Mouse (Mus musculus) lung, adult 2 months (tissue): ENCODE data around the gene Dctn5. TPM values are rescaled to one million over a fixed set of nuclear protein-coding genes. Genes with fewer than 3 reads are reported as not detected.
A peak's percentile ranks its signal among the peaks of the same experiment; 100 is the strongest.

ENCODE experiments used
- DNase-seq: peaks from one replicate; pipeline ENCODE4 v3.0.0; 2022
- H3K4me1 ChIP-seq: fragments of 200-500 bp; 2 replicates; pipeline ENCODE4 v1.6.1; 2011; ENCODE audit warnings: low read length; ENCODE audit not compliant: control insufficient read depth, insufficient read depth
- H3K4me3 ChIP-seq: fragments of 200-500 bp; replicated peaks from 2 replicates; pipeline ENCODE3; 2011; ENCODE audit warnings: low read depth, mild to moderate bottlenecking, control low read depth, low read length; ENCODE audit errors: extremely low read depth
- CTCF ChIP-seq: fragments of 200-500 bp; IDR thresholded peaks from 2 replicates; pipeline ENCODE4 v1.5.1; 2011; ENCODE audit warnings: mild to moderate bottlenecking, low read length, control low read depth; ENCODE audit not compliant: insufficient read depth
- POLR2A ChIP-seq: fragments of 200-500 bp; IDR thresholded peaks from 2 replicates; pipeline ENCODE4 v1.6.1; 2011; ENCODE audit warnings: low read depth, mild to moderate bottlenecking, control low read depth, low read length, borderline replicate concordance; ENCODE audit errors: extremely low read depth
- WGBS: fragments of 180-500 bp; shearing (Covaris S2); methylation state at CpG from one replicate; pipeline ENCODE4 v1.1.7; 2018; 5-methylcytosine and 5-hydroxymethylcytosine counted together
- polyA plus RNA-seq: library from polyadenylated mRNA; depleted of rRNA; stranded (reverse); fragments of >200 nt; gene quantifications from 2 replicates; pipeline ENCODE4 v1.2.3, GENCODE M21; 2012

The Dctn5 gene
- polyA plus RNA-seq, 1 experiment, result 59.1 TPM

DNA sequence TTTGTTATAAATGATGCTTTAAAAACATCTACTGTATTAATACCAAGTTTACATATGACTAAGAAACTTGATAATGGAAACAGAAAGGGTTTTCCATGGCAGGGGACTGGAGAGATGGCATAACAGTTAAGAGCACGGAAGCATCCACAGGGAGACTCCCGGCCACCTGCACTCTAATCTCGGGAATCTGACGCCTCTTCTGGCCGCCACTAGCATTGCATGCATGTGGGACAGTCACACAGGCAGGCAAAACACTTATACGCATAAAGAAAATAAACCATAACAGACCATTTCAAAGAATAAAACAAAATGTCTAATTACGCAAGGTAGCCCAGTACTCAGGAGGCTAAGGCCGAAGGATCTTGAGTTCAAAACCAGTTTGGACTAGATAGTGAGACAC, 7.2 kb upstream of the Dctn5 start:
- H3K4me3 ChIP-seq, result no peak overlapping the region
- TF ChIP-seq CTCF (no peak), POLR2A (no peak)
- DNase-seq, result no peak
- 75% methylated on average over 8 of the region's 8 CpGs for WGBS
- no peaks in the 10 kb centered on the region for H3K4me1 ChIP-seq

DNA sequence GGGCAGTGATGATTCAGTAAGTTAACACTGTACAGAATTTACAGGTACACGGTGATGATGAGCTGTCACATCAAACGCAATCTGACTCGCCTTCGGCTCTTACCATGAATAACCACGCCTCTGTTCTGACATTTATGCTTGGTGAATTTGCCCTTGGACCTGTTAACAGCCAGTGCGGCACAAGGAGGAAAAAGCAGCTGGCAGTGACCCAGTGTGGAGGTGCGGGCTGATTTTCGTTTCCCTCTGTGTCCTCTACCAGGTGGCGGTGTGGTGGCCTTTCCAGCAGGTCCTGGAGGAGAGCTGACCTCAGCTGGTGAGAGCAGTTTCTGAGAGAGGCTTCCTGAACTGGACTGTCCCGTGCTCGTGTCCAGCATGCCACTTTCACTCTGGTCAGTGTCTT, 5.9 kb upstream of the Dctn5 start:
- no peak for TF ChIP-seq CTCF
- TF ChIP-seq POLR2A, result no peak
- 94% methylated on average over 11 of the region's 11 CpGs for WGBS
- DNase-seq, result no peak
- no peak overlapping the region for H3K4me3 ChIP-seq
- no peaks in the 10 kb centered on the region for H3K4me1 ChIP-seq

DNA sequence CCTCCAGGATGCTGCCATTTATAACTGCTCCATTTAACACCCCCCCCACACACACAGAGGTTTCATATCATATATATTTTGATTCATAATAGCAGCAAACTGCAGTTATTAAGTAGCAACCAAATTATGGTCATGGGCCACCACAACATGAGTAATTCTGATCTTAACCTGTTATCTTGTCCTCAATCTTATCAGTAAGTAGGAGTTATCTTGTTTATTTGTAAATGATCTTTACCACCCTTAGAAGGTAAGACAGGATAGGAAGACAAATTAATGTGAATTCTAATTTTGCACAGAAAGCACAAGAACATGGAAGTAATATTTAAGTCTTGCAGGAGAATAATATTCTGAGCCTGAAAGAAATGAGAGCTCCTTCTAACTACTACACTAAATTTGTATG, 1.0 kb upstream of the Dctn5 start:
- DNase-seq, result no peak
- Histone ChIP-seq H3K4me1 (no peaks in the 10 kb centered on the region; the same call in 1 of the 2 replicates), H3K4me3 (no peak overlapping the region)
- TF ChIP-seq CTCF (no peak), POLR2A (no peak)

DNA sequence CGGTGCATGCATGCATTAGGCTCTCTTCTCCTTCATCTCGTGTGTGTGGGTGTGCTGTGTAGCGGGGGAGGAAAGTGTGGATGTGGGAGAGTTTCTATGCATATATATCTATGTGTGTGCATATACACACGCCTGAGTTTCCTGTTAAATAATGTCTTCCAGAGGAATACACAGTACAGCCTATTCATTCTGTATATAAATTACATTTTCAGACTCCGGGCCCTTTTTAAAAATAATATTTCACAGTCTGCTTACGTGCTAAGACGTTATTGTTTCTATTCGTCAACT, 441 bp downstream of the Dctn5 start:
- H3K4me3 ChIP-seq, result peak overlapping the region; percentile 68
- no peak for TF ChIP-seq CTCF
- no peak for TF ChIP-seq POLR2A
- no peak for DNase-seq
- H3K4me1 ChIP-seq, result no peaks in the 10 kb centered on the region; the same call in 1 of the 2 replicates
- 13% methylated on average over 8 of the region's 8 CpGs for WGBS

DNA sequence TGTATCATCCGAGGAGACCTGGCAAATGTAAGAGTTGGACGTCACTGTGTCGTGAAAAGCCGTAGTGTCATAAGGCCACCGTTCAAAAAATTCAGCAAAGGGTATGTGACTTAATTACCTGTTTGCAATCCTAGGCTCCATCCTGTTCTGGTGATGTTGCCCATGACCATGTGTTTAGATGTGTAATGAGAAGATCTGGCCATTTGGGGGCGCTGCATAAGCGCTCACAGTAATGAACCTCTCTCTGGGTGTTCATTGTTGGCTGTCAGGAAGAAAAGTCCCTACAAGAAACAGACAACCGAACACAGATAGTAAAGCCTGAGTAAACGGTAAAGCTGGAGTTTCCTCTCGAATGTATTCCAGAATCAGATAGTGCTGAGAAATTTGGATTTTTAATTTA, 2.2 kb downstream of the Dctn5 start:
- Histone ChIP-seq H3K4me3 (no peak overlapping the region), H3K4me1 (no peaks in the 10 kb centered on the region; the same call in 1 of the 2 replicates)
- DNase-seq, result no peak
- WGBS, result 73% methylated on average over 10 of the region's 10 CpGs
- TF ChIP-seq POLR2A, result no peak
- no peak for TF ChIP-seq CTCF

DNA sequence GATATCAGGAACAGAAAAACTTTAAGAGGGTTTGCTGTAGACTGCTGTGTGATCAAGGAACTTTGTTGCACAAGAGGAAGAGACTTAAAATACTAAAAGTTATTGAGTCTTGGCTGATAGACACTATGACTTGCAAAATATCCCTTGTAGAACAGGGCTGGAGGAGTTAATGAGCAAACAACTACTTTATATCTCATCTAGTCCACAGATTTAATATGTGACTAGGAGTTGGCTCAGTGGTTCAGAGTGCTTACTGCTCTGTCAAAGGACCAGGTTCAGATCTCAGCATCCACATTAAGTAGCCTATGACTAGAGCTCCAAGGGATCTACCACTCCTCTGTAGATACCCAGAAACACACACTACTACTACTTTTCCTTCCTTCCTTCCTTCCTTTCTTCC, 4.2 kb downstream of the Dctn5 start:
- Histone ChIP-seq H3K4me3 (no peak overlapping the region), H3K4me1 (no peaks in the 10 kb centered on the region; the same call in 1 of the 2 replicates)
- DNase-seq, result no peak
- no peak for TF ChIP-seq CTCF
- TF ChIP-seq POLR2A, result no peak

DNA sequence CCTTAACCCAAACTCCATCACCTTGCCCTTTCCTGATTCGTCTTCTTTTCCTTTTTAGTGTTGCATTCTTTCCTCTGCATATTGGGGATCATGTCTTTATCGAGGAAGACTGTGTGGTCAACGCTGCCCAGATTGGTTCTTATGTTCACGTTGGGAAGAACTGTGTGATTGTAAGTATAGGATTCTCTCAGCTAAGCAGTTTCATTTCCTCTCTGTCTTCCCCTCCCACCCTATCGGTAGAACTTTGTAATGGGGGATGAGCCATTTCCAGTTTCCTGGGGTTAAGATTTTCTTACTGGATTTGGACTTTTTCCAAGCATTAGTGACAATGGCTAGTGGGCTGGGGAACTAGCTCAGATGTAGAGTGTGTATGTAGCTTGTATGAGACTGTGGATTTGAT, 5.3 kb downstream of the Dctn5 start:
- DNase-seq, result no peak
- TF ChIP-seq CTCF (no peak), POLR2A (no peak)

DNA sequence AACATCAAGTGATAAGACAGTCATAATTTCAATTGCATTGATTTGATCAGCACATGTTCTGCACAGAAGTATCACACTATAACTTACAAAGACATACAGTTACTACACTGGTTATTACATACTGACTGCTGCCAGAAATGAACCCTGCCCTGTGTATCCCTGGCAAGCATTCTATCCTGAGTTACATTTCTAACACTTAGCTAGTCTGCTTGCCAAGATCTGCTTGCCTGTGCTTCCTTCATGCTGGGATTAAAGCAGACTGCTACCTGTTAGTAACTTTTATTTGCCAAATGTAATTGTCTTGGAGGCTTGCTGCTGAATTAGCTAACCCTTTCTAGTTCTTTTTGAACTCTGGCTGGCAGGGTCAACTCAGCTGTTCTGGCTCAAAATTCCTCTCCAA, 8.2 kb downstream of the Dctn5 start:
- TF ChIP-seq CTCF (no peak), POLR2A (no peak)
- DNase-seq, result no peak
- no peaks in the 10 kb centered on the region for H3K4me1 ChIP-seq
- H3K4me3 ChIP-seq, result no peak overlapping the region

More for the DNA sequence above, 5.3 kb downstream of the Dctn5 start:
- 76% methylated on average over 5 of the region's 5 CpGs for whole genome bisulfite sequencing
- no peaks in the 10 kb centered on the region; the same call in 1 of the 2 replicates for H3K4me1 ChIP-seq
- no peak overlapping the region for H3K4me3 ChIP-seq

DNA sequence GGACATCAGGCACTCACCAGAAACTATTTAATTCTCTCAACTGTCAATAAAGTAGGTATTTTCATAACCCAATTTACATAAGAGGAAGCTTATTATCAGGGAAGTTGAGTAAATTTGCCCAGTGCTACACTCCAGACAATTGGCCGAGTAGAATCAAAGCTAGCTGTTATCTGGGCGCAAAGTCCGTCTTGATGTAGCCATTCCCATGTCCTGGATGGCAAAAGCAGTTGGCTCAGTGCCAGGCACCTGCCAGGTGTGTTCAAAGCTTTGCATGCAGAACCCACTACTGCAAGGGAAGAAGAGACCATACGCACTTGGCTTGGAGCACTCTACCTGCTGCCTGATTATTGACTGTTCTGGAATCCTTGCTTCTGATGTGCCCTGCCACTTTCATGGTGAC, 19.6 kb downstream of the Dctn5 start:
- no peaks in the 10 kb centered on the region for H3K4me1 ChIP-seq
- TF ChIP-seq CTCF (no peak), POLR2A (no peak)
- no peak overlapping the region for H3K4me3 ChIP-seq
- 74% methylated on average over 4 of the region's 4 CpGs for WGBS
- no peak for DNase-seq

DNA sequence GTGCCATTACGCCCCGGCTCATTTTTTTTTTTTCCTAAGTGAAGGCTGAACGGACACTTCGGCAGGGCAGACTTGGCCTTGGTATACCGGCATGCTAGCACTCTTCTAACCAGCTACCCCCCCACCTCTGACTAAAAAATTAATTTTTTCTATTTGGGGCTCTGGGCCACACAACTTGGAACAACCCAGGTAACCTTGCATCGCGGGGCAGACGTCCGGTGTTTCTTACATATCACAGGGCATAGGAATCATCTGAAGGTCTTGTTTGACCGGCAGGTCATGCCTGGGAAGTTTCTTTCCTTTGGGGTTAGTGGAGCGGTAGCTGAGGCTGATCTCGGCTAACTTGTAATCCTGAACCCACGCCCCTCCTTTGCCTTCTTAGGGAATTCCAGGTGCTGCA, 25.6 kb downstream of the Dctn5 start:
- no peak for DNase-seq
- Histone ChIP-seq H3K4me1 (0 out of 2 replicates have a peak, but pooled peaks cover 2% of the 10 kb centered on the region), H3K4me3 (peak overlapping the region; percentile 94)
- 4% methylated on average over 13 of the region's 13 CpGs for WGBS
- TF ChIP-seq POLR2A (no peak), CTCF (no peak)
